Mouse (Mus musculus): ENCODE measurements around the gene Ddit4. TPM values are rescaled to one million over a fixed set of nuclear protein-coding genes. Genes with fewer than 3 reads are reported as not detected.

Gene Ddit4
- total RNA-seq, 2 experiments from 2014 or later, result 50.6 to 52.2 TPM

DNA sequence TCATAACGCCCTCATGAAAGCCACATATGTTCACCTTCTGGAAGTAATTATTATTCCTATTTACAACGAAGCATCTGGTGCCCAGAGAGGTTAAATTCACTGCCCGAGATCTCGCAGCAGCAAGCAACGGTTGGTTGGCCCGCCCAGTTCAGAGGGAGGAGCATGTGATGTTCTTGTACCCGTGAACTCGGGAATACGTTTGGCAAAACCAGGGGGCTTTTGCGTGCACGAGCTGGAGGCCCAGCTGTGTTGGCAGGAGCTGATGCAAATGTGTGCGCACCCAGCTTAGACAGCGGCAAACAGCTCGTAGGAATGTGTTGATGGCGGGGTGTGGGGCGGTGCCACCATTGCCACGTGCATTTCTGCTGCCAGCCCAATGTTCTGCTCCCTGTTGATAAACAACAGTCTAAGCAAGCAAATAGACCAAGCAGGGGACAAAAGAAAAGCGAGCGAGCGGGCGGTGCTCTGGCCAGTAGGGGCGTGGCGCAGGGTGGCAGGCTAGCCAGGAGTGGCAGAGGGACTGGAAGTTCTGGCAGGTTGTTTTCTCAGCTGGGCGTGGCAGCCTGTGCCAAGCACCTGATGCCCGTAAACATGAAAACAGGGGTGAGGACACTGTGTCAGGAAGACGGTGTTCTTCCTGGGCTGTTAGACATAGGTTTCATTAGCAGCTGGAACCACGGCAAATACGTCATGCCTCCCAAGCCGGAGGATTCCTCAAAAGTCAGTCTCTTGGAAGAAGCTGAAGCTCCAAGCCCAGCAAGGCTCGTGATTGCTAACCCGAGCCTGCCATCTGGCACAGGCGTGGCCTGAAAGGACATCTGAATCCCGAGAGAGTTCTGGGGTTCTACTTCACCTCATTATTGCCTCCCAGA, 30.6 kb downstream of the Ddit4 start:
- peak; percentile 79 for DNase-seq
- intact Hi-C loops (cut with DNase I), result no loop called here

DNA sequence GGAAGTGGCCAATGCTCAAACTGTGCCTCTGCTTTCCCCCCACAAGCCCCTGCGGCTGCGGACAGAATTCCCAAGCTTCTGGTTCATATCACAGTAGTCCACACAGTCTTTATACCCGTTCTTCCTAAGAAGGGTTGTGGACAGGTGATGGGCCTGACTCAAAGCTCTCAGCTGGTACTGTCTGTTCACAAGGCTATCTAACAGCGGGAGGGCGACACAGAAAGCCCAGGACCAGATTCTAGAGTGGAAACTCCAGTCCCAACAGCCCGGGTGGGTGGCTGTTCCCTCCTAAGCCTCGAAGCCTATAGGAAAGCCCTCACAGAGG, 31.2 kb downstream of the Ddit4 start:
- no peak for DNase-seq

DNA sequence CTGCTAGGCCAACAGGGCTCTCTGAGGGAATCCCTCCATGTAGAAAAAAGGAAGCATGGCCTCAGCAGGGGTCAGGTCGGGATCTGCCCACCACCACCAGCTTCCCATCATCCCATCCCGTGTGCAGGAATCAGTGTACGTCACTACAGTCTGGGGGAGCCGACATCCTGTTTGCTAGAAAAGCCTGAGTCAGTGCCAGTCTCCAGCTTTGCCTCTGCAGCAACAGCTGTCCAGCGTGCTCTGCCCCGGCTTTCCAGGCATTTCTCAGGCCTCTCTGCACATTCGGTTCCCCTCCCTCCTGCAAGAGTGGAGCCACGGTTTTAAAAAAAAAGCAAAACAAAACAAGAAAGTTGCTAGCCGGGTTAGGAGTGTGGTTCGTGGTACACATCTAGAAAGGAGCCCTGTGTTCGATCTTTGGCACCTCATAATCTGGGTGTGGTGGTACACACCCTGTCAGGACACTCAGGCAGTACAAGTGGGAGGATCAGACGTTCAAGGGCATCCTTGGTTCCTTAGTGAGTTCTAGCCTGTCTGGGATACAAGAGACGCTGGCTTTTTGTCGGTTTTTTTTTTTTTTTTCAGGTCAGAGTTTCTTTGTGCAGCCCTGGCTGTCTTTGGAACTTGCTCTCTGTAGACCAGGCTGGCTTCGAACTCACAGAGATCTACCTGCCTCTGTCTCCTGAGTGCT, 32.0 kb downstream of the Ddit4 start:
- intact Hi-C loops (cut with DNase I), result no loop called here
- DNase-seq, result no peak

More for the DNA sequence above, 31.2 kb downstream of the Ddit4 start:
- intact Hi-C loops (cut with DNase I), result no loop called here

DNA sequence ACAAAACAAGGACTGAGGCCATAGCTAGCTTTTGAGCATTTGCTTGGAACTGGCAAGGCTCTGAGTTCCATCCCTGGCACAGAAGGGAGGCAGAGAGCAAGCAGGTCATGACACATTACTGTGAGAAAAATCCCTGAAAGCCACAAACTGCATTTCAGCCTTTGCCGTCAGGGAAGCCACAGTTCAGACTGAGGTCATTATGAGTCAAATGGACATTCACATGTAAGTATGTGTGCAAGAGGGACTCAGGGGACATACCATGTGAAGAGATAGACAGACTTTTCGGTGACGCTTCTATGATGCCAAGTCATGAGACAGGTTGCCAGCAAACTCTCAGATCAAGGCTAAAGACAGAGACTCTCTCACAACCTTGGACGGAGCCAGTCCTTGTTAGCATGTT, 33.5 kb downstream of the Ddit4 start:
- DNase-seq, result no peak
- intact Hi-C loops (cut with DNase I), result no loop called here

DNA sequence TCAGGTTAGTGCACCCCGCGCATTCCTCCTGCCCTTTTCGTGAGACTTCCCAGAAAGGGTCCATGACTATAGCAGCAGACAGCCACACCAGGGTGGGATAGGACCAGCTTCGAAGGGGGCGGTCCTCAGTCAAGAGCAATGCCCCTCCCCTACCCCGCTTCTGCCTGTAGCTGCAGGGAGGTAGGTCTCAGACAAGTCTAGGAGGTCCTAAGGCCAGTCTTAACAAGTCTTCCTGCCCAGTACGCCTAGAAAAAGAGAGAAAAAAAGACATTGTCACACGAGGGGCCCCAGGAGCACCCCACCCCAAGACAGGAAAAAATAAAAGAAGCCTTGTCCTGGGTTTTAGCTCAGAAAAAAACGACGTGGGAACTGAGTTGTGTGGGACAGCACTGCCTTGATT, 35.0 kb downstream of the Ddit4 start:
- no peak for DNase-seq
- intact Hi-C loops (cut with DNase I), result no loop called here

DNA sequence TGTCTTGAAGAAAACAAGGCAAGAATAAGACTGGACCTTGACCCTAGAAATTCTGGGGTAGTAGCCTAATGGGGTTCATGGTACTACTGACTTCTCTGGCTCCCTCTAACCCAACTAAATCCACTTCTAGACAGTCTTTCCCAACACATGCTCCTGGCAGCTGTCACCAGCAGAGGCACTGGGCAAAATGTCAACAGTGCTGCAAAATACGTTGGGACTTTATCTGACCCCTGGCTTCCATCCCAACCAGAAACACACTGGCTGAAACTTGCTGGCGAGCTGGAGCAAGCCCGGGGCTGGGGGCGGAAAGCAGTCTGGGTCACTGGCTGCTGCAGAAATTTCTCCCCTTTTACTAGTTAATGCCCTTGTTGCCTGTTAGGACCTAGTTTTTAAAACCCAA, 35.5 kb downstream of the Ddit4 start:
- peak; percentile 90 for DNase-seq
- intact Hi-C loops (cut with DNase I), result no loop called here

DNA sequence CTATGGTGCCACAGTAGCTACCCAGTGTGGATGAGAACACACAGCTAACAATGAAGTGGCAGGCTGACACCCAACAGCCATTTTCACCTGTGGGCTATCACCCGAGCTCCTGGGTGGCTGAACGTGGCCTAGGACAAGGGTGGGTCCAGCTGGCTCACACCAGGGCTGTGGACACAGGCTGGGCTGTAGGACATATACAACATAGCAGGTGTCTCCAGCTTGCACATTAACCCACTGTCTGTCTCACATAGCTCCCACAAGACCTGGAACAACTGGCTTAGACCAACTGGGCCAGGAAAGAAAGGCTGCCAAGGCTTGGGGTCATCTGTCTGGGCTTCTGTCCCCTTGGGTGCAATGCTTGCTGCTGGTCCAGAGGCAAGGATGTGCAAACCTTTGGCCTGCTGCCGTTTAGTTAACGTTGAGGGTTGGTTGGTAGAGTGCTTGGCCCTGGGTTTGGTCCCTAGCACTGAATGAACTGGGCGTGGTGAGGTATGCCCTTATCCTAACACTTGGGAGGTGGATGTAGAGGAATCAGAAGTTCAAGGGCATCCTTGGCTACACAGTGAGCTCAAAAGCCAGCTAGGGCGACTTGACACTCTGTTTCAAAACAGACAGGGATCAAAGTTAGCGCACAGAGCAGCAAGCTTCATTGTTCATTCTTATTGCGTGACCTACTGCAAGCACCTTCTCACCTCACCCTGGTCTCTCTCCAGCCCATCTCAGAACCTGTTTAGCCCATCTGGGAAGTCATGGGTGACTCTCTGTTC, 36.3 kb downstream of the Ddit4 start:
- intact Hi-C loops (cut with DNase I), result no loop called here
- DNase-seq, result no peak

DNA sequence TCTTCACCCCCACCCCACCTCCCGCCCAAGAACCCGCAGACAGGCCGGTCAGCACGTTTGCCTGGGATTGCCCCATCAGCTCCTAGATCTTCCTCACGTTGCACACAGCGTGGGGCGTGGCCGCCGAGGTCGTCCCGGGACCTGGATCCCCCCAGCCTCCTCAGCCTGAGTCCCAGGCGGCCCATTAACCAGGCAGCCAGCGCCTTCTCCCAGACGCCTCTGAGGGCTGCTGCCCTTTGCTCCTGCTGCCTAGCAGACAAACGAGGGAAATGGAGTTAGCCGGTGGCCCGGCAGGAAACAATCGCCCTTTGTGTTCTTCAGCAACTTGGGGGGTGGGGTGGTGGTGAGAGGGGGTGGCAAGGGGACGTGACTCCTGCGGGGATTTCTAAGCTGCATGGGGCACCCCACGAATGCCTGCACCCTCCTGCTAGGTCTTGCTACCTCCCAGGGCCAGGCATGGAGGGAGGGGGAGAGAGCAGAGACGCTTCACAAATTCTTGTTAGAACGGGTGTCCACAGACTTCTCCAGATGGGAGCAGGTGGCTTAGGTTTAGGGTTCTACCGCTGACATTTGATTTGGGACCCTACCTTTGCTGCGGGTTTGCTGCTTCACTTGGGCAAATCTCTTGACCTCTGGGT, 40.0 kb downstream of the Ddit4 start:
- intact Hi-C loops (cut with DNase I), result no loop called here
- no peak for DNase-seq

DNA sequence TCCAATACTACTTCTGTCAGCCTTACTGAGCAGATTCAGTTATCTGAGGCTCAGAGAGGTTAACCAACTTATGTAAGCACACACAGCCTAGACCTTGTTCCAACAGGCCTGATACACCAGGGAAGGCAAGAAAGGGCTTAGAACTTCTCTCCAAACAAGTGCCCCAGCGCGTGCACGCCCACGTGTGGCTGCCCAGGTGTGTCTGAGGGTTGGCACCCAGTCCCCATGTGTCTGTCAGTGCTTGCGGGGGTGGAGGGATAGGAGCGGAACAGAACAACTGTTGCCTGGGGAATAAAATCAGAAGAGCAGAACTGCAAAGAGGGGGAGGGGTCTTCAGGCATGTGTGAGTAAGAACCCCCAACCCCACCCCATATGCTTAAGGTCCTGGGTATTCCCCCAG, 40.5 kb downstream of the Ddit4 start:
- intact Hi-C loops (cut with DNase I), result no loop called here

DNA sequence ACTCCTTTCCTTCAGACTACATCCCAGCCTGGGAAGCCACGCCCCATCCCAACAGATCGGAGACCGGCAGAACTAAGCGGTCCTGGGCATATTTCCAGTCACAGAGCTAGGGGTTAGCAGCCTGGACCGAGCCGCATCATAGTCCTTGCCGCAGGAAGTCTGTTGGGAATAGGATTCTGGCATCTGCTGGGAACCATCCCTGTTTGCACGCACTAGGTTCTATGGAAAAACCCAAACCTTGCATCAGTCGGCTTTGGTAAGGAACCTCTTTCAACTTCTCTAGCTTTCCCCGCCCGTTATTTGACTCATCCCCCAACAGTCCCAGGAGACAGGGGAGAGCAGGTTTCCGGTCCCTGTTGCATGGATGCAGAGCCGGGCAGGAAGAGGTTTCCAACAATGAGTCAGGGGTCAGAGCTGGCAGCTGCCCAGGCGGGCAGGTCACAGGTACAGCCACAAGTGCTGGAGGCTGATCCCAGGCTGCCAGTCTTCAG, 42.2 kb downstream of the Ddit4 start:
- peak; percentile 65 for DNase-seq

More for the DNA sequence above, 40.5 kb downstream of the Ddit4 start:
- DNase-seq, result no peak

DNA sequence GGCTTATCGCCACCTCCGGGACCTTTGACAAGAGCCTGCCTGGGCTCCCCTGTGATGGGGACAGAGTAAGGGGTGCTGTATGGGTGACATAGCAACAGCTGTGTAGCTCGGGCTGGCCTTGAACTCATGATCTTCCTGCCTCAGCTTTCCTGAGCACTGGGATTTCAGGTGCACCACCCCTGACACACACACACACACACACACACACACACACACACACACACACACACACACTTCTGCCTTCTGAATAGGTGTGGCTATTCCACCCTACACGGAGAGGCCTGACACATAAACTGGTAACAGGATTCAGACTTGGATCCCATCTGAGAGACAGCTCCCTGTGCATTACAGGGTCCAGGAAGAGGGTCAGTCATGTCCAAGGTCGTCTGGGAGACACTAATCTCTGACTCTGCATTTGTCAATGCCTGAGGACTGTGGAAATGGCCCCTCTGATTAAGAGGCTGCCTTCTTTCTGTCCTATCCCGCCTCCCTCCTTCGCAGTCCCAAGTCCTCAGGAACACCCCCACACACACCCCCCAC, 42.8 kb downstream of the Ddit4 start:
- no peak for DNase-seq
- intact Hi-C loops (cut with DNase I), result no loop called here

More for the DNA sequence above, 42.2 kb downstream of the Ddit4 start:
- intact Hi-C loops (cut with DNase I), result no loop called here

DNA sequence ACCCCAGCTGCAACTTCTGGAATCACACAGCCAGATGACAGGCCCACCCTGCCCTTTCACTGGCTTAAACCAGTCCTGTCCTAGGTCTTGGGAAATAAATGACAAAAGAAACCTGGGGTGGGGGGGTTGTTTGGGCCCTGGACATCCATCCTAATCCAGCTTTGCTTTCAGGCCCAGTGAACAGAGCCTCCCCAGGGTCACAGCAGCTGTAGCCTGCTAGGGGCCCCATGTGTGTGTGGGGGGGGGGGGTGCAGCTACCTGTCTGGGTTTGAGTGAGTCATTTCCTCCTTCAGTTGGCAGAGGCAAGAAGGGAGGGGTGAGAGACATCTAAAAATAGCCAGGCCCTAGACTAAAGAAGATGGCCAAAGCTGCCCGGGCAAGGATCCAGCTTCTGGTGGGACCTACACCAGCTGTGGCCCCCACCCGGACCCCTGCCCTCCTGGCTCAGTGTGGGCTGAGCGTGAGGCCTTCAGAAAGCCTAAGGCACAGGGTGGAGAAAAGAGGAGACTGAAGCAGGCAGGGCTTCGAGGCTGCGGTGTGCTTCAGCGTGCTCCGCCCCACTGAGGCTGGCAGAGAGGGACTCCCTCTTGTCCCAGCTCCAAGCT, 43.8 kb downstream of the Ddit4 start:
- peak; percentile 64 for DNase-seq
- intact Hi-C loops (cut with DNase I), result no loop called here

DNA sequence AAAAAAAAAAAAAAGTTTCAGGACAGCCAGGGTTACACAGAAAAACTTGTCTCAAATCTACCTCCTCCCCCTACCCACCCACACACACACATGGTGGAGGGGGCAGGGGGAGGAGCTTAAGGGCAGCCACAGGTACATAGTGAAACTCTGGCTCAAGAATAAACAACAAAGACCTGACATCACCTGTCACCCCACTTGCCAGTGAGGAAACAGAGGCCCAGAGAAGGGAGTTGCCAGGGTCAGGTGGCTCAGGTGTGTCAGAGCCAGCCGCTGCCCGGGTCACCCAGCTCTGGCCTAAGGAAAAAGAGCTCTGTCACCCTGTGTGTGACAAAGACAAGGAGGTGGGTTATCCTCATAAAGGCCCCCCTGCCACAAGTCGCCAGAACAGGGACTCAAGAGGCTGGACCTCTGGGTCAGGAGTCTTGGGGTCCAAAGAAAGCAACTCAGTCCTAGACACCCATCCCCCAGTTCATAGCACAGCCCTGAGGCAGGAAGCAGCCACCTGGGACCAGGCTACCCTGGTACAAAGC, 44.5 kb downstream of the Ddit4 start:
- no peak for DNase-seq
- intact Hi-C loops (cut with DNase I), result no loop called here

DNA sequence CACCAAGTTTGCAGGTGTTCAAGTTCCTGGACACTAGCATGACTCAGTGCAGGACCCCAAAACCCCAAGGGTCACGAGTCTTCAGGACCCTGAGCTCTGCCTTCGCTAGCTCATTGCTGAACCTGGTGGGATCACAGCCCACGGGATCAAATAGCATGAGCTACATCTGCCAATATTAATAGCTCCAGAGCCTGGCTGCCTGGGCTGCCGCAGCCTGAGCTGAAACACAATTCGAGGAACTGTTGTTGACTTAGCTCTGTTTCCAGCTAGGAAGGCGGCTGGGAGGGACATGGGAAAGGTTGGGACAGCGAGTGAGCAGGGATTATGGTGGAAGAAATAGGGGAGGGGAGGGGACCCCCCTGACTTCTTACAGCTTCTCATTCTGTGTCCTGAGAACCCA, 48.5 kb downstream of the Ddit4 start:
- no peak for DNase-seq
- intact Hi-C loops (cut with DNase I), result no loop called here

DNA sequence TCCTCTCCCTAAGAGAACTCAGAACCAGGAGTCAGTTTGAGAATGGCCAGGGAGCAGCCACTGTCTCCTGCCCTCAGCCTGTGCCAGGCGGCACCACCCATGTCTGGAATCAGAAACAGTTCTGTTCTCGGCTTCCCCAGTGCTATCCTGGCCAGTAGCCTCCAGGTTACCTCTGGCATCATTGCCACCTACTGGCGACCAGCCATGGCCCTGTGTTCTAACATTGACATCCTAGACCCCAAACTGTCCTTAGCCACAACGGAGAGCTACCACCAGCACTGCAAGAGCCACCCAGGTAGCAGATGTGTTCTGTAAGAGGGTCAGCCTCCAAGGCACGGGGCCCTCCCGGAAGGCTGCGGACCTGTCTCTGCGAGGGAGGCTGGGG, 49.0 kb downstream of the Ddit4 start:
- no peak for DNase-seq
- intact Hi-C loops (cut with DNase I), result no loop called here

DNA sequence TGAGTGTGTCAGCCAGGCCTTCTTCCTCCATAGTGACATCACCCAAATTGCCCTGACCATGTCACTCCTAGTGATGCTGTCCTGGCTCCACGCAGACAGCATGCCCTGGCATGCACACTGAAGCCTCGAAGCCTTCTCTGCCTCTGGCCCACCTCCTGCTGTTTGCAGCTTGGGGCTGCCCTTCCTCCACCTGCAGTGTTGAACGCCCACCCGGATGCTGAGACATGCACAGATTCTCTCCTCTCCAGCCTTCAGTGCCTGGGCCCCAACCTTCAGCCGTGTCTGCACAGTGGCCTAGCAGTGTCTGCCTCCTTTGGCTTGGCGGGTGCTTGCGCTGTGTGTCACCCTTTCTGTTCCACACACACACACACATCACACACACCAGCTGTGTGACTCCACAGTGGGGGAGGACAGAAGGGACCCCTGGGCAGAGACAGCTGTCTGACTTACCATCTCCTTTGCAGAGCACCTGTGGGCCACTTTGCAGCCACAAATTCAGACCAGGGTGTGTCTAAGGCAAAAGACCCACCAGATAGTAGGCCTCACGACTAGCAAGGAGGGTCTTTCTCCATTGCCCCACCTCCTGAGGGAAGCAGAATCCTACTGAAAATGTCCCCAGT, 49.5 kb downstream of the Ddit4 start:
- no peak for DNase-seq
- intact Hi-C loops (cut with DNase I), result no loop called here

DNA sequence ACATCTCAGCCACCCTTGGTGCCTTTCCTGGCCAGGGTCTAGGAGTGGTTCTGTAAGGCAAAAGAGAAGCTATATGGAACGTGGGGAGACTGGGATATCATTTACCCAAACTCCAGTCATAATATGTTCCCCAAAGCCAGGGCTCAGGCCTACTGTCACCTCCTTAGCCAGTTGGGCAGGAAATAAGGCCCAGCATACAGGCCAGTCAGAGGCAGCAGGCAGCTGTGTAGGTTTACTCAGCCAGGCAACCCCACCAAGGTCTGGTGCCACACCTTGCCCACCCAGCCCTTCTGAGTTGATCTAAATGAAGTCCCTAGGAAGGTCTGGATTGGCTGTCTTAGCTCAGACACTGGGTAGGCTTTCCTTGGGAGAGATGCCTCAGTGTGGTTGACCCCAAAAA, 50.2 kb downstream of the Ddit4 start:
- no peak for DNase-seq
- intact Hi-C loops (cut with DNase I), result no loop called here

DNA sequence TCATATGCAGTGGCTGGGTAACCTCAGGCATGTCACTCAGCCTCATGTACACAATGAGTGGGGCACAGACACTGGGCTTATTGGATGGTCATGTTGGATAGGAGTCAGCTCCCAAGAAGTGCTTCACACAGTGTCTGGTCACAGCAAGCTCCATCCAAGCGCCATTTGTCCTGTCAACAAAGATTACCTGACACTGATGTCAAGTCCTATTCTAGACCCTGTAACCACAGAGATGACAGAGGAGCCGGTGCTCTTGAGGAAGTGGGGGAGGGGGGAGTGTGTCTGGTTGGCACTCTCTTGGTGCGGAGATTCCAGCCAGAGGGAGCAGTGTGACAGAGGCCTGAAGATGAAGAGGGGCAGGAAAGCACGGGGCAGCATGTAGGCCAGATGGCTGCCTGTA, 50.7 kb downstream of the Ddit4 start:
- peak; percentile 79 for DNase-seq
- intact Hi-C loops (cut with DNase I), result no loop called here

DNA sequence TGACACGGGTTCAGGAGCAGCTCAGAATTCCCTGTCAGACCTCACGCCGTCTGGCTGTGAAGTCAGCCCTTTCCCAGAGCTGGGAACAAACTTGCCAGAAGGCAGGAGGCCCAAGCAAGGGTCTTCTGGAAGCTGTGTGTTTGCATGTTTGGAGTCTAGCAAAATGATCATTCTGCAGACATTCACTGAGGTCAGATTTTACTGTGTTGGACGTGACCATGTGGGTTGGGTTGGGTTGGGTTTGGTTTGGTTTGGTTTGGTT, 51.5 kb downstream of the Ddit4 start:
- intact Hi-C loops (cut with DNase I), result no loop called here
- DNase-seq, result no peak
